Mouse (Mus musculus): ENCODE measurements at regions not wholly inside any gene's neighbourhood (a gene's known extent, or its start where the extent isn't known, plus 50 kb on each side); places are given as distances from the start of the nearest gene placed in this dataset.
A peak's percentile ranks its signal among the peaks of the same experiment; 100 is the strongest.

DNA sequence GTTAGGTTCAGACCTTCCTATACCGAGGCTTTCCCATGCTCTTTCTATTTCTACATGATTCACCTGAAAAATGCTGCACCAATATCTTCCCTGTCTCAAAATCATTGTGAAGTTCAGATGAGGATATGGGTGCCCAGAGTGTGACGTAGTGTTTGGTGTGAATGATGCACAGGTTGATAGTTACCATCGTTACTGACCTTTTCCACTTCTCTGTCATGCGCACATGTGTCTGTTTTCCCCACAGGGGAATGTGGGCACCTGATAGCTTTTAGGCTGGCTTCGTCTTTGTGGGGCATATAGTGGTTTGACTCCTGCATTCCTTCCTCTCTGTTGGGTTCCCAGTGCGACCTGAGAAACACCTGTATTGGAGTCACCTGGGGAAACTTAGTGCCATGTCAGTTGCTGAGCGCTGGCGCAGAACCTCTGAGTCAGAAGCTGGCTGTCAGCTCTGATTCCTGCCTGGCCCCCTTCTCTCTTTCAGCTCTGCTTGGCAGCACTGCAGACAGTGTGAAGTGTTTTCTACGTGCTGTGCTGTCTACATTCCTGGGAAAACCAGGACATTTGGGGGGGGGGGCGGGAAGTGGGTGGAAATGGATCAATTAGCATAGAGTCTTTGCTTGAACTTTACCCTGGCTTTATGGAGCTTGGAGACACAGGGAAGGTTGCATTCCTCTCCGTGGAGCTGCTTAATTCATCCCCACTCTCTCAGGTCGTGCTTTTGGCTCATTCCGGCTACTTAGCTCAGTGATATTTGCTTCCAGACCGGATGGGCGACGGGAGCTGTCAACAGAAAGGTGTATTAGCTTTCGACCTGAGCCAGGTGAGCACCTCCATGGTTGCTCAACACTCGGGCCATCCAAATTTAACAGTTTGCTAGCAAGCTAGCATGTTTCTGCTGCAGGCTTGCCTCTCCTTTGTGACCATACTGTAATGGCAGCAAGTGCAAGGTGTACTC is 1281.4 kb upstream of the A1bg start:
- DNase-seq = no peak

DNA sequence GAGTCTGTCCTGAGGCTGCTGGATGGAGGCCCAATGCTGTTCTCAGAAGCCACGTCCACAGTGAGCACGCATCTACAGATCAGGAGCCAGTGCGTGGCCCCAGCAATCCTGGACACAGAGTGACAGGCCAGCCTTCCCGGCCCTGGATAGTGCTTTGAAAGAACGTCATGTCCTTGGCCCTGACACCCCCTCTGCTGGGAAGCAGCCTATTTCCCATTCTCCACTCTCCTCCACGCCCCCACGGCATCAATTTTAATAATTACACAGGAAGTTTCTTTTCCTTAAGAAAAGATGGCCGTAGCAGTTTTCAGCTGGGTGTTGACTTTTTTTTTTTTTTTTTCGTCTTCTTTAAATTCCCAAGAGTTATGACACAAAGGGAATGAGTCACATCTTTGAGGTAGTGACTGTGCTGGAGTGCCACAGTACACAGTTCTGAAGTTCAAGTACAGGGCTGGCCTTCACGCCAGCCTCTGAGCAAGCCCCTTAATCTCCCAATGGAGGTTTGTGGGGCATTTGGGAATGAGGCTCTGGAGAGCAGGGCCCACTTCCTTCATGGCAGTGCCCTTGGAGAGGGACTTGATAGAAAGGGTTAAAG is 1280.1 kb upstream of the A1bg start:
- DNase-seq = no peak

DNA sequence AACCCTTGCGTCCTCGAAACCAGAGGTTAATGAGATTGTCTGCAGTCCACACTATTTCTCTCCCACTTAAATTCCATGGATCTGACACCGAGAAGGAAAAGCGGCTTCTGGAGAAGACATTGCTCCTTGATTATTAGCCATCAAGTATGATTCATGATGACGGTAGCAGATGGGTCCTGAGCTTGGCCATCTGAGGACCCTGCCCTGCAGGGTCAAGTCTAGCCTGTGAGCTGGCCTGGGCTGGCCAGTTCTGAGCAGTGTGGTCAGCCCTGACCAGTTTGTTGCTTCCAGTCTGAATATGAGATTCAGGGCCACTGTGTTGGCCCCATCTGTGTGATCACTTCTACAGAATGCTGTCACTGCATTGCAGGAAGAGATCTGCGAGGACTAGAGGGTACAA is 1275.9 kb upstream of the A1bg start:
- DNase-seq = no peak

DNA sequence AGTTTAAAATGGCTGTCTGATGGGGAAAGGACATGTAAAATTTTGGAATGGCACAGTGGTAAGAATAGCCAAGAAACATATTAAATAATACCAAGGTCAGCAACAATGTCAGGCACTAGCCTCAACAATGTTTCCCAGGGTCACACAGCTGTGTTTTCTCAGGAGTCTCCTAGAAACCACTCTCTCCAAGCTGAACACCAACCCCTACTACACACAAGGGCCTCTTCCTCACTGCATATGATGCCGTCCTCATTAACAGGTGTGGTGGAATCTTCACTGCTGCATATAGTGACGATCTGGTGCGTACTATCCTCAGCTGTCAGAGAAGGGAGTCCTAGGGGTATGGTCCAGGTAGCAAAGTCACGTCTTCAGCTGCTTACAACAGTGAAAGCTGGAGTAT is 1275.4 kb upstream of the A1bg start:
- DNase-seq = no peak

DNA sequence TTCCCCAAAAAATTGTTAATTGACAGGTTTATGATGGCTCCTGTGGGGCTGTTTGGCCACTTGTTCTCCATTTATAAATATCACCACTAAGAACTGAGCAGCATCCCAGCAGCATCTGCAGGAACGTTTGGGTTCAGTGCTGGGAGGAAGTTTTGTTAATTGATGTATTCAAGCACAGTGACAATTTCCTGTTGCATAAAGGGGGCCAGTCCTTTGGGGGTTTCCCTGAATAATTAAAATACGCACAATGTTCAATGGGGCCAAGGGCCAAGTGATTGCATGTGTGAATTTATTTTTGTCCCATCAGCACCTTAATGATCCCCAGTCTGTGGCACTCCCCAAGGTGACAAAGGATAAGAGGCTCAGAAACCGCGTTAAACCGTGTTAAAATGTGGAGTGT is 1272.6 kb upstream of the A1bg start:
- DNase-seq = no peak

DNA sequence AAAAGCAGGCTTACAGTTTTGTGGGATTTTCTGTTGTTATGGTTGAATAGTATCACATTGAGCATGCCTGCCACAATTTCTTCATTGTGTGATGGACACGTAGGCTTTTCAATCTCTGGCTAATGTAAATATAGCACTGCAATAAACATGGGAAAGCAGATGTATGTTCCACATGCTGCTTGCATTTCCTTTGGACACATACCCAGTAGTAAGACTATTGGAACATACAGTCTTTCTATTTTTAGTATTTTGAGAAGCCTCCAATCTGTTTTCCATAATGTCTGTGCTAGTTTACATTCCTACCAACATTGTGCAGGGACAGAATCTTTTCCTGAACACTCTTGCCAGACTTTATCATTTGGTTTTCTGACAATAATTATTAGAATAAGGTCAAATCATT is 1269.9 kb upstream of the A1bg start:
- no peak for DNase-seq

DNA sequence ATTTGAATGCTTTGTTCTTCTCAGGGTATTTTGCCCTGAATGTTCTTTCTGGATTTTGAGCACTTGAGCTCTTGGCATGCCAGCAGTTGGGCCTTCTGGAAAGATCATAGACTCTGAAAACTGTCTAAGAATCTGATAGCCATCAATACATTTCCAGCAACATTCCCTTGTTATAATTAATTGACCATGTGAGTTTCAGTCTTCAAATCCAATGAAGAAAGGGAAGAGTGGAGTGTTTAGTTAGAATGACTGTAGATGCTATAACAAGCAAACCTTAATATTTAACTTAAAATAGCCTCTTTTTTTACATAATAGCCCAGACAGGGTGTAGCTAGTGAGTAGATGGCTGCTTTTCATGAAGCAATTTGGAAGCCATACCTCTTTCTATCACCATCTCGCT is 1268.8 kb upstream of the A1bg start:
- DNase-seq = no peak

DNA sequence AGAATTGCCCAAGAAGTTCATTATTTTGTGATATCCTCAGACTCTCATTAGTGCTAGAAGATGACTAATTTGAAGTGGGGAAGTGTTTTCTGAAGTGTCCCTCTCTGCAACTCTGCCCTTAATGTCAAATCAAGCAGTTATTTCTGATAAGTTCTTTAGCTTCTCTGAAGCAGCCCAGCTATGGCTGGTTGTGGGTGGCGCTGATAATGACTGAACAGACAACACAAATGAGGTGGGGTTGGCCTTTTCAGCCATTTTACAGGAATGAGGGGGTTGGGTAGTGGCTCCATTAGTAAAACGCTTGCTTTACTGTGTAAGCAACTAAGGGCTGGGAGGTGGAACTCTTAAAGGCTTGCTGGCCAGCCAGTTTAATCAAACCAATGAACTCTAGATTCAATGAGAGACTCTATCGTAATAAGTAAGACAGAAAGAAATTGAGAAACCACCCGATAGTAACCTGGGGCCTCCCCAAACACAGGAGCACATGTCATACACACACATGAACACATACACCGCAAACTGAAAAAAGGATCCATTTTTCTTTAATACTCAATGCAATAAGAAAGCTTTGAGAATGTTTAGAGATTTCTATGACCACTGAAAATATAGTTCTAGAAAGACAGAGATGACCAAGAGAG is 1268.3 kb upstream of the A1bg start:
- no peak for DNase-seq

DNA sequence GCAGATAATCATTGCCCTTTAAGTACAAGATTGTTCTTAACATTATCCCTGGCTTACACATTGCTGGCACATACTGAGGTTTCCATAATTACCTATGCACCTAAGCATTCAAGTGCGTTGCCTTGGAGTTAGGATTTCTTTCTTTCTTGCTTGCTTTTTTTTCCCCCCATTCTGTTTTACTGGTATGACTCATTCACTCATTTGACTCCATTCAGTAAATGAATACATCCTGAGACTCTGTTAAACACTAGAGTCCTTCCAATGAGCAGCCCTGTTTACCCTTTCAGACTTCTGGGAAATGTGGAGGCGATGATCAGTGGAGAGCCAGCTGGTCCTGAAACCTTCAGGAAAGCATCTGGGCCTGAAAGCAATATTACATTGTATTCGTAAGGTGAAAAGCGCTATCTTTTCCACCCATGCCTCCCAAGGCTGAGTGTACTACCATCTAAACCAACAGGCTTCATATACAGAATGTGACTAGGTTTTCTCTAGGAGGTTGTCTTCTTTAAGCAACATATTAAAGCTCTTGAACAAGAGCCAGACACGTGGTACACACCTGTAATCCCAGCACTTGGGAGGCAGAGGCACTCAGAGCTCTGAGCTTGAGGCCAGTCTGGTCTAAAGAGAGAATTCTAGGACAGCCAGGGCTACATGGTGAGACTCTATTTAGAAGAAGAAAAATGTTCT is 1267.6 kb upstream of the A1bg start:
- no peak for DNase-seq

DNA sequence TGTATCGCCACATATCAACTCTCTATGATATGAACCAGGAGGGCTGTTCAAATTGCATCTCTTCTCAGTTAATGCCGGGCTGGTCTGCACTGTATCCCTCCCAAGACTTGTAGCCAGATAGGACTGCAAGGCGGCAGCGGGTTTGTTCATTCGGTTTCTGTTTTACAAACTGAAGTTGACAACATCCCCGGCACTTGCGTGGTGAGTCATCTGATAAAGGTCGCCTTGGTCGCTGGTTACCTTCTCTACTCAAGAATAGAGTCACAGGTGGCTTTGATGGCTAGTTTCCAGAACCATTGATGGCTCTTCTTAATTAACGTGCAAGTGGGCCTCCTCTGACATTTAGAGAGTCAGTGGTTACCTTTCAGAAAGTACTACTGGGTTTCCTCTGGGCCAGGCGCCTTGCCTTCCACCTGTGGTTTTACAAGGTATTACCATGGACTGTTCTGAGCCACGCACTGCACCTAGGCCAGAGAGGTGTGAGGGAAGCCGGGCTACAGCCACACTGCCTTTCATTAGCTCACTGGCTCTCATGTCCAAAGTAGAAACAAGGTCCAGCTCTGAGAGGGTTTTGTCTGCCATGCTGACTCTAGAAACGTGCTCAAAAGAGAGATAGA is 1266.9 kb upstream of the A1bg start:
- no peak for DNase-seq

DNA sequence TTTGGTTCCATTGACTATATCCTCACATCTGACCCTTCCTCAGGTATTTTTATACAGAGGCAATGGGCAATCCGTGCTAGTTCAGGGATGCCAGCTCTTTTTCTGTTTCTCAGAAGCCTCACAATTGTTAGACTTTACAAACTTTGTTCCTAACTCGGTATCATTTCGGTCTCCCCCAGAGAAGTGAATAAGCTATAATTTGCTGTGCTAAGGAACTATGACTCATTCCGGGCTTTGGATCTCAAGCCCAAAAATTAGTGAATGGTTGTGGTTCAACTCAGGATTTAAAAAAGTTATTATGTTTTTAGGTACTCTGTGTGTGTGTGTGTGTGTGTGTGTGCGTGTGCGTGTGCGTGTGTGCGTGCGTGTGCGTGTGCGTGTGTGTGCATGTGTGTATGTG is 1263.7 kb upstream of the A1bg start:
- DNase-seq = no peak

DNA sequence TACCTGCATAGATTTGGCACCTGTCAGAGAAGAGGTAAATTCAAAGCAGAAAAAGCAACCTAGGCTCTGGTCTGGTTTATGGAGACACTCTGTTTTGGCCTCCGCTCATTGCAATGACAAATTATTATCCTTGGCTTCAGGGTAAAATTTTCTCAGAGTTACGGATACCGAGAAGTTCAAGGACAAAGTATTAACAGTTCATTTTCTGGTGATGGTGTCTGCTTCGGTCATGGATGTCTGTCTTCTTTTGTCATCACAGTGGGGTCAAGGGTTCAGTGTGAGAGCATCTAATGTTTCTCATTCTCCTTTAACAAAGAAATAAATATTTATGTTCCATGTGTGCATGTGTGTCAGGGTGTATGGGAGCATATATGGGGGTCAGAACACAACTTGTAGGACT is 1261.0 kb upstream of the A1bg start:
- DNase-seq = no peak

DNA sequence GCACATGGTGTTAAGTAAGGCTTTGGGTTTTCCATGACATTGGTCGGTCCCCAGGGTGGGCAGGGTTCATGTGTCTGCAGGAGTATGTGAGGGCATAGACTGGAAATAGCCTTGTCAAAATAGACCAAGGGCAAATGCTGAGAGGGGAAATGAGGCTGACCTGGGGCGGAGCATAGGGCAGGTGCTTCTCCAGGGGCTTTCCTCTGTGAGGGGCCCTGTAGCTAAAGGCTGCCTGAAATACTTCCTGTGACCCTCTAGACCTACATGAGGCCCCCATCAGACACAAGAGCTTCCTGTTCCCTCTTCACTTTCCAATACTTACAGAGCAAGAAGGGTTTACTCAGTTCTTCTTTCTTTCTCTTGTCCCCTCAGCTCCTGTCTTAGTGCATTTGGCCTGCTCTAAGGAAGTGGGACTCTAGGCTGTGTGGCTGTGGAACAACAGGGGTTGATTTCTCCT is 1258.7 kb upstream of the A1bg start:
- DNase-seq = peak in 1 of 2 experiments; percentile 31

DNA sequence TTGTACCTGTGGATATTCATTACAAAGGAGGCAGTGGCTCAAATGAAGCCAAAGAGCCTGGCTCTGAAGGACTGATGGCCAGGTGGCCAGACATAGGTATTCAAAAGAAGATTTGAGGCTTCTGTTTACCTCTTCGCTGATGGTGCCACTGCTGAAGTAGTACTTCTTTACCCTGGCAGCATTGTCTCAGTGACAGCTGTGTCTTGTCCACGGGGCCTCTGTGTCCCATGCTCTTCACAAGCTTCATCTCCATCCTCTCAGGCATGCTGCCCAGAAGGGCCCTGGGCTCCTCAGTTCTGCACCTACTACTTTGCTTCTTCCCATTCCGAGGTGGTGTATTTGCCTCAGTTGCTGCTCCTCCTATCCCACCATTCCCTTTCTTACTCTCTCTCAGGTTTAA is 1257.9 kb upstream of the A1bg start:
- no peak for DNase-seq

DNA sequence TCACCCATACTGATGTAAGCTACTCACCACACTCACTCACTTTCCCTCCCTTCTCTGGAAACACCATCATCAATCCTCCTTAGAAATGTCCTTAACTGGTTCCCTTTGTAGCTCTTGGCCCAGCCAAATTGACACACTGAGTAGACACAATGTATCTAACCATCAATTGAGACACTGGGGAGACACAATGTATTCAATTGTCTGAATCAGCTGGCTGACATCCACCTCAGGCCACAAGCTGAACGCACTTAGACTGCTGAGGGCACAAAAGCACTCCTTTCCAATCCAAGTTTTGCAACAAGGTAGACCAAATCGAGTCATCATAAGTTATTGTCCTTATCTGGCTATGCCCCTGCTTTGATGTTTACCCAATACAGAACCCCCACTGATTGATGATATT is 1257.0 kb upstream of the A1bg start:
- no peak for DNase-seq

DNA sequence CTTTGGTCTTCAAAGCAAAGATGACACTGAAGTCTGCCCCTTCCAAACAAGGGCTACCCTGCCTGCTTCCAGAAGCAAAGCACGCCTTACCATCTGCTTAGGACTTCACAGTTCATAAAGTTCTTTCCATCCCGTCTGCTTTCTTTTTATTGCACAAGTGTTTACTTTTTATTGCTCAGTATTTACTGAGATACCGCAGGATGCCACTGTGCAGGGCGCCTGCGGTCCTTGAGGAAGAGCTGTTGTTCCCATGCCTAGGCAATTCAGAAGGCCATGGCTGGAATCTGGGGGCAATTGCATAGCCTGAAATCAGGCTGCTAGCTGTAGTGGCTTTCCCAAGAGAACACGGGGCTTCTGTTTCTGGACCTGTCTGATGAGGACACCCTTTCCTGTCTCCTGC is 1255.8 kb upstream of the A1bg start:
- DNase-seq = peak in 1 of 2 experiments; percentile 40

DNA sequence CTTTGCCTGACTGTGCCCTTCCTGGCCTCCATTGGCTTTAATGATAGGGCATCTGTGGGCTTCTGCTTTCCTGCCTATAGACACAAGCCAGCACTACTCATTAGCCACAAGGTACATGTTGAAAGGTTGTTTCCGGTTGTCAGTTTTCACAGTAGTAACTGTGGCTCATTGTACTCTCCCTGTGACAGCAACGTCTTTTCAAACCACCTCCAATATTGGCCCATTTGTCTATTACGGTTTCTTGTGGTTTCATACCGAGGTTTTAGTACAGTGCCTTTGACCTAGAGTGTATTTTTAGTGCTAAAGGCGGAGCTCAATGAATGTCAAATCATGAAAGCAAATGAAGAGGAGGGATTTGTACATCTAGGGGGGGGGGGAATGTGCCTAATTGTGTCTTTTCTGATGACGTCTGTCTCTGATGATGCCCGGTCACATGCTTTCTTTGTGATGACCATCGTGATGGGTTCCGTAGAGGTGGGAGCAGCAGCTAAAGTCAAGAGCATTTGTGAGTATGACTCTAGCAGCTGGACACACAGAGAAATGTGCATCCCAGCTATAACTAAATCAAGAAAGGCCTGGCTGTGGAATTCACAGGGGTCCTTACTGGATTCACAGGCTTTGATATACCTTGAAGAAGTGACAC is 1255.1 kb upstream of the A1bg start:
- no peak for DNase-seq

DNA sequence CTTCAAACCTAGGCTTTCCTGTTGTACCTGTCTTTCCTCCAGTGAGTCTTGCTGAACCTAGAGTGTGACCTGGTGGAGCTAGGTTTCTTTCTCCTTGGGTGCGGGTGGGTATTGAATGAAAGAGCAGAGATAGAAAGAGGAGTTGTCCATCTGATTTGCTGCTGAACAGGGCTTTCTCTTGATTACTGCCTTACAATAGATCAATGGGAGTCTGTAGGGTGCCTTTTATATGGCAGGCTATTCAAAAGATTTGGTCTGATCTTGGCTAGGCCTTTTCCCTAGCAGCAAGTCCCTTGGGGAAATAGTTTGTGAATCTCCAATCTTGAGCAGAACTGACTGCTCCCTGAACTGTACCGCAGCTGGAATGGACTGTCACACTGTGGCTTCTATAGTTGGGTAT is 1253.3 kb upstream of the A1bg start:
- DNase-seq = no peak

DNA sequence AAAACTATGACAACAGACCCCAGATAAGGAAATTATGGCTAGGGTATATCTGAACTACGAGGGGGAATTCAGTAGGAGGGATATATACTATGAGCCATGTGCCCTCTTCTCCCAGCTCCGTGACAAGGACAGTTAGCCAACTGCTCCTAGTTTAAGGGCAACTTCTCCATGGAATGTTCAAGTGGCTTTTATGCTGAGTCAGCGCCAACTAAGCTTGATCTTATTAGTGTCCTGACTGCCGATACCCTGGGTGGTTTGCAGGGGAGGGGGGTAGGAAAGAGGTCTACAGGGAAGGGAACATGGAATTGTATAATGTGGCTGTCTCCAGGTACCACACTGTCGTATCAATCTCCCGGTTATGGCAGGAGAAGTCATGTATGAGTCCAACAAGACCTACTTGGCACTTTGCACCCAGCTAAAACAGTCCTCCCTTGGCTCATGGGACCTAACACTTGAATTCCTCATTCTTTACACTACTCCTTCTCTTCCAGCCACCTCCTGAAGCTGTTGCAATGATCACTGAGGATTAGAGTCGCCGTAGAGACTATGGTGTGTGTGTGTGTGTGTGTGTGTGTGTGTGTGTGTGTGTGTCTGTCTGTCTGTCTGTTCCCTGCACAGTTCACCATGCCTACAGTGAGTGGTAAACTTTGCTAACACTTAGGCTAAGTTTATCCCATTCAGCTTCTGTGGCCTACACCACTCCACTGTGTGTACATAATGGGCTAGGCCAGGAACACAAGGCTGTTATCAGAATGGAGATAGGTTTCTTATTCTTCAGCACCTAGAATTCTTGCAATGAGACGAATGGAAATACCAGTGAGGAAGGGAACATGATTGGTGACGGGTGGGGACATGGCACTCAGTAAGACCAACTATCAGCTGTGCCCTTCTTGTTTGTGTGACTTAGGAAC is 1251.1 kb upstream of the A1bg start:
- no peak for DNase-seq

DNA sequence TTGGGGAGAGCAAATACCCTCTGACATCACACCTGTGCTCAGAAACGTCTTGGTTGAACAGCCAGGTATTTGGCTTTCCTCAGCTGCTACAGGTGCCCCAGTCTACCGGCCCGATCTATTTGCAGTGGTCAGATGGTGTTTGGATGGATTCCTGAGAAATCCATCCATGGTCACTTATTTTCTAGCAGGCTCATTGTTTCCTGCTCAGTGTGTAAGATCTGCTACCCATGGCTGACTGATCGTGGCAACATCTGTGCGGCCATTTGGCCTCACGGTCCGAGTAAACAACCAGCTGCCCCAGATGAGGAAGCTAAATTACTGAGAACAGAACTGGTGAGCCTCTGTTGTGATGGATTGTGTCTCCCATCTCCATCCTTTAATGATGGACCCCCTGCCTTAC is 1248.8 kb upstream of the A1bg start:
- no peak for DNase-seq

DNA sequence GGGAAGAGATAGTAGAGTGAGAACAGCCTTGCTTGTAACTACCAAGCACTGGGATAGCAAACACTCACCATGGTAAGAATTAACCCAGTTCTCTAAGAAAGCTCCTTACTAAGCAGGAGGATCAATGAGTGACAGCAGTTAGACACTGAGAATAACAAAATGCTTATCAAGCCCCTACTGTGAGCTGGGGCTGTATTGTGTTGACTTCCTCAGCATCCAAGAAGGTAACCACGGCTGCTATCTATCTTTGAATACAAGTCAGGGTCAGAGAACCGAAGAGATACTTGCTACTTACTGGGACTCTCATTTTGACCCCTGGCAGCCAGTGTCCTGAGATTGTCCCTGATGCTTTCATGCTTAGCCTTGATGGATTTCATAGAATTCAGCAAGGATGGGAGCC is 1248.4 kb upstream of the A1bg start:
- DNase-seq = no peak

All from lung, postnatal 4 days (tissue).